Mouse (Mus musculus) monocyte, adult 2 months (primary cell): ENCODE measurements around the gene Spdye4a.

Experiments used
- DNase-seq, 2 experiments: peaks; one replicate each; pipeline ENCODE4 v3.0.0; 2022; ENCODE audit warnings: low spot score in 2 of 2, low read depth in 1 of 2

Spdye4a gene

GRCm38 (mm10) chr5:143226790-143227189 lies at the start of gene Spdye4a:
Spdye4a (minus strand) TSS chr5:143226890.
- no peak for DNase-seq

- DNase-seq = no peak
Measured at GRCm38 (mm10) chr5:143275761-143276160, 49.1 kb upstream of the Spdye4a start.

GRCm38 (mm10) chr5:143272540-143273330 lies 46.0 kb upstream of the Spdye4a start:
- no peak for DNase-seq

GRCm38 (mm10) chr5:143272108-143272507 lies 45.4 kb upstream of the Spdye4a start:
- no peak for DNase-seq

- no peak for DNase-seq
Measured at GRCm38 (mm10) chr5:143271642-143272041, 45.0 kb upstream of the Spdye4a start.

- no peak for DNase-seq
Measured at GRCm38 (mm10) chr5:143270151-143270519, 43.4 kb upstream of the Spdye4a start.

GRCm38 (mm10) chr5:143269363-143270150 lies 42.9 kb upstream of the Spdye4a start, which contains the start of gene Zfp316:
Zfp316 (minus strand) TSS chr5:143270022.
- no peak for DNase-seq

- no peak for DNase-seq
Measured at GRCm38 (mm10) chr5:143268985-143269362, 42.3 kb upstream of the Spdye4a start.

- no peak for DNase-seq
Measured at GRCm38 (mm10) chr5:143266794-143267193, 40.1 kb upstream of the Spdye4a start.

- no peak for DNase-seq
Measured at GRCm38 (mm10) chr5:143265409-143265808, 38.7 kb upstream of the Spdye4a start.

- DNase-seq = no peak
Measured at GRCm38 (mm10) chr5:143264689-143265088, 38.0 kb upstream of the Spdye4a start.

- no peak for DNase-seq
Measured at GRCm38 (mm10) chr5:143261636-143262035, 34.9 kb upstream of the Spdye4a start.

GRCm38 (mm10) chr5:143255802-143256201 lies 29.1 kb upstream of the Spdye4a start:
- DNase-seq = no peak

GRCm38 (mm10) chr5:143255131-143255519 lies 28.4 kb upstream of the Spdye4a start:
- DNase-seq = no peak

GRCm38 (mm10) chr5:143254487-143255130 lies 27.9 kb upstream of the Spdye4a start:
- no peak for DNase-seq

GRCm38 (mm10) chr5:143253881-143254486 lies 27.3 kb upstream of the Spdye4a start:
- no peak for DNase-seq

GRCm38 (mm10) chr5:143253186-143253880 lies 26.6 kb upstream of the Spdye4a start:
- DNase-seq = no peak

GRCm38 (mm10) chr5:143252791-143253185 lies 26.1 kb upstream of the Spdye4a start:
- DNase-seq = no peak

- no peak for DNase-seq
Measured at GRCm38 (mm10) chr5:143252039-143252438, 25.3 kb upstream of the Spdye4a start.

- no peak for DNase-seq
Measured at GRCm38 (mm10) chr5:143244926-143245325, 18.2 kb upstream of the Spdye4a start.

GRCm38 (mm10) chr5:143236036-143236435 lies 9.3 kb upstream of the Spdye4a start:
- no peak for DNase-seq
